Mouse (Mus musculus): ENCODE results near the gene Rasgef1b. TPM values are rescaled to one million over a fixed set of nuclear protein-coding genes. Genes with fewer than 3 reads are reported as not detected.

The Rasgef1b gene
- polyA plus RNA-seq, 1 experiment from 2014 or later = 13.3 TPM

- Histone ChIP-seq H3K27ac (ENCODE audit: low read depth, low read length) (no peak overlapping the region), H3K4me2 (no peak overlapping the region), H3K9ac (ENCODE audit: low read depth, low read length) (no peak overlapping the region), H3K4me3 (ENCODE audit: low read depth, low read length) (no peak overlapping the region), H3K36me3 (ENCODE audit: control insufficient read depth, insufficient read depth, low read length) (no peaks in the 10 kb centered on the region), H3K27me3 (replicated peaks; ENCODE audit: control insufficient read depth, insufficient read depth, low read length) (no peaks in the 10 kb centered on the region; the same call in 1 of the 2 replicates), H3K4me1 (replicated peaks; ENCODE audit: control insufficient read depth, insufficient read depth, low read length) (peaks cover 6% of the 10 kb centered on the region; the same call in 1 of the 2 replicates), H3K9me3 (ENCODE audit: control insufficient read depth, low read length) (no peaks in the 10 kb centered on the region)
- ATAC-seq (replicated peaks; ENCODE audit: low FRiP score) = no peak
- WGBS = 82% methylated on average over 2 of the region's 2 CpGs
- DNase-seq (ENCODE audit: low spot score) = no peak
These were observed 432.5 kb downstream of the Rasgef1b start for GRCm38 (mm10) chr5:99296348-99296747.

GRCm38 (mm10) chr5:99292287-99292851 lies 436.5 kb downstream of the Rasgef1b start:
- Histone ChIP-seq H3K36me3 (ENCODE audit: control insufficient read depth, insufficient read depth, low read length) (no peaks in the 10 kb centered on the region), H3K4me2 (no peak overlapping the region), H3K27ac (ENCODE audit: low read depth, low read length) (no peak overlapping the region), H3K27me3 (replicated peaks; ENCODE audit: control insufficient read depth, insufficient read depth, low read length) (no peaks in the 10 kb centered on the region), H3K4me3 (ENCODE audit: low read depth, low read length) (no peak overlapping the region), H3K4me1 (replicated peaks; ENCODE audit: control insufficient read depth, insufficient read depth, low read length) (peaks cover 9% of the 10 kb centered on the region; the same call in 1 of the 2 replicates), H3K9ac (ENCODE audit: low read depth, low read length) (no peak overlapping the region), H3K9me3 (ENCODE audit: control insufficient read depth, low read length) (no peaks in the 10 kb centered on the region)
- DNase-seq (ENCODE audit: low spot score) (no peak), ATAC-seq (replicated peaks; ENCODE audit: low FRiP score) (no peak)
- WGBS = 80% methylated on average over 10 of the region's 10 CpGs

GRCm38 (mm10) chr5:99291084-99291830 lies 437.6 kb downstream of the Rasgef1b start:
- Histone ChIP-seq H3K27ac (ENCODE audit: low read depth, low read length) (no peak overlapping the region), H3K36me3 (ENCODE audit: control insufficient read depth, insufficient read depth, low read length) (no peaks in the 10 kb centered on the region), H3K27me3 (replicated peaks; ENCODE audit: control insufficient read depth, insufficient read depth, low read length) (no peaks in the 10 kb centered on the region), H3K4me1 (replicated peaks; ENCODE audit: control insufficient read depth, insufficient read depth, low read length) (peaks cover 9% of the 10 kb centered on the region; the same call in 1 of the 2 replicates), H3K9me3 (ENCODE audit: control insufficient read depth, low read length) (no peaks in the 10 kb centered on the region), H3K4me2 (no peak overlapping the region; the same call in 1 of the 2 replicates), H3K9ac (ENCODE audit: low read depth, low read length) (no peak overlapping the region), H3K4me3 (ENCODE audit: low read depth, low read length) (no peak overlapping the region)
- WGBS = 36% methylated on average over 12 of the region's 12 CpGs
- DNase-seq (ENCODE audit: low spot score) (no peak), ATAC-seq (replicated peaks; ENCODE audit: low FRiP score) (no peak; the same call in 1 of the 2 replicates)

GRCm38 (mm10) chr5:99288262-99288661 lies 440.6 kb downstream of the Rasgef1b start:
- Histone ChIP-seq H3K27ac (ENCODE audit: low read depth, low read length) (no peak overlapping the region), H3K27me3 (replicated peaks; ENCODE audit: control insufficient read depth, insufficient read depth, low read length) (no peaks in the 10 kb centered on the region), H3K36me3 (ENCODE audit: control insufficient read depth, insufficient read depth, low read length) (no peaks in the 10 kb centered on the region), H3K4me3 (ENCODE audit: low read depth, low read length) (no peak overlapping the region), H3K4me2 (no peak overlapping the region), H3K9ac (ENCODE audit: low read depth, low read length) (no peak overlapping the region), H3K9me3 (ENCODE audit: control insufficient read depth, low read length) (no peaks in the 10 kb centered on the region), H3K4me1 (replicated peaks; ENCODE audit: control insufficient read depth, insufficient read depth, low read length) (0 out of 2 replicates have a peak, but pooled peaks cover 5% of the 10 kb centered on the region)
- no peak for ATAC-seq (replicated peaks; ENCODE audit: low FRiP score)
- DNase-seq (ENCODE audit: low spot score) = no peak
- WGBS = 73% methylated on average over 4 of the region's 4 CpGs

- H3K9ac ChIP-seq (ENCODE audit: low read depth, low read length) = no peak overlapping the region
- H3K36me3 ChIP-seq (ENCODE audit: control insufficient read depth, insufficient read depth, low read length) = no peaks in the 10 kb centered on the region
- ATAC-seq (replicated peaks; ENCODE audit: low FRiP score) = no peak
- H3K27ac ChIP-seq (ENCODE audit: low read depth, low read length) = no peak overlapping the region
- H3K4me2 ChIP-seq = no peak overlapping the region
- no peak for DNase-seq (ENCODE audit: low spot score)
- H3K4me3 ChIP-seq (ENCODE audit: low read depth, low read length) = no peak overlapping the region
- no peaks in the 10 kb centered on the region for H3K27me3 ChIP-seq (replicated peaks; ENCODE audit: control insufficient read depth, insufficient read depth, low read length)
- 77% methylated on average over 6 of the region's 6 CpGs for WGBS
- H3K4me1 ChIP-seq (replicated peaks; ENCODE audit: control insufficient read depth, insufficient read depth, low read length) = 0 out of 2 replicates have a peak, but pooled peaks cover 5% of the 10 kb centered on the region
- H3K9me3 ChIP-seq (ENCODE audit: control insufficient read depth, low read length) = no peaks in the 10 kb centered on the region
These were observed 441.1 kb downstream of the Rasgef1b start for GRCm38 (mm10) chr5:99287647-99288185.

GRCm38 (mm10) chr5:99286575-99286974 lies 442.3 kb downstream of the Rasgef1b start:
- no peak overlapping the region for H3K4me3 ChIP-seq (ENCODE audit: low read depth, low read length)
- 87% methylated on average over 6 of the region's 6 CpGs for WGBS

GRCm38 (mm10) chr5:99286024-99286423 lies 442.8 kb downstream of the Rasgef1b start:
- Histone ChIP-seq H3K9ac (ENCODE audit: low read depth, low read length) (no peak overlapping the region), H3K9me3 (ENCODE audit: control insufficient read depth, low read length) (no peaks in the 10 kb centered on the region), H3K4me2 (no peak overlapping the region), H3K4me1 (replicated peaks; ENCODE audit: control insufficient read depth, insufficient read depth, low read length) (no peaks in the 10 kb centered on the region), H3K36me3 (ENCODE audit: control insufficient read depth, insufficient read depth, low read length) (no peaks in the 10 kb centered on the region), H3K27ac (ENCODE audit: low read depth, low read length) (no peak overlapping the region), H3K27me3 (replicated peaks; ENCODE audit: control insufficient read depth, insufficient read depth, low read length) (no peaks in the 10 kb centered on the region), H3K4me3 (ENCODE audit: low read depth, low read length) (no peak overlapping the region)
- WGBS = 88% methylated on average over 6 of the region's 6 CpGs
- DNase-seq (ENCODE audit: low spot score) (no peak), ATAC-seq (replicated peaks; ENCODE audit: low FRiP score) (no peak)

More at GRCm38 (mm10) chr5:99286575-99286974, 442.3 kb downstream of the Rasgef1b start:
- H3K4me2 ChIP-seq = no peak overlapping the region
- no peak for ATAC-seq (replicated peaks; ENCODE audit: low FRiP score)
- DNase-seq (ENCODE audit: low spot score) = no peak
- H3K9ac ChIP-seq (ENCODE audit: low read depth, low read length) = no peak overlapping the region
- no peaks in the 10 kb centered on the region for H3K36me3 ChIP-seq (ENCODE audit: control insufficient read depth, insufficient read depth, low read length)
- no peak overlapping the region for H3K27ac ChIP-seq (ENCODE audit: low read depth, low read length)
- H3K9me3 ChIP-seq (ENCODE audit: control insufficient read depth, low read length) = no peaks in the 10 kb centered on the region
- H3K27me3 ChIP-seq (replicated peaks; ENCODE audit: control insufficient read depth, insufficient read depth, low read length) = no peaks in the 10 kb centered on the region
- 0 out of 2 replicates have a peak, but pooled peaks cover 5% of the 10 kb centered on the region for H3K4me1 ChIP-seq (replicated peaks; ENCODE audit: control insufficient read depth, insufficient read depth, low read length)

- Histone ChIP-seq H3K4me2 (no peak overlapping the region), H3K9ac (ENCODE audit: low read depth, low read length) (no peak overlapping the region), H3K9me3 (ENCODE audit: control insufficient read depth, low read length) (no peaks in the 10 kb centered on the region), H3K36me3 (ENCODE audit: control insufficient read depth, insufficient read depth, low read length) (no peaks in the 10 kb centered on the region), H3K27me3 (replicated peaks; ENCODE audit: control insufficient read depth, insufficient read depth, low read length) (no peaks in the 10 kb centered on the region), H3K4me1 (replicated peaks; ENCODE audit: control insufficient read depth, insufficient read depth, low read length) (no peaks in the 10 kb centered on the region), H3K27ac (ENCODE audit: low read depth, low read length) (no peak overlapping the region), H3K4me3 (ENCODE audit: low read depth, low read length) (no peak overlapping the region)
- no peak for ATAC-seq (replicated peaks; ENCODE audit: low FRiP score)
- no peak for DNase-seq (ENCODE audit: low spot score)
- WGBS = 80% methylated on average over 7 of the region's 7 CpGs
These were observed 444.5 kb downstream of the Rasgef1b start for GRCm38 (mm10) chr5:99284369-99284768.

Measured in liver, embryonic 11.5 days (tissue).